Mouse (Mus musculus): ENCODE measurements around the gene Ptges.

DNA sequence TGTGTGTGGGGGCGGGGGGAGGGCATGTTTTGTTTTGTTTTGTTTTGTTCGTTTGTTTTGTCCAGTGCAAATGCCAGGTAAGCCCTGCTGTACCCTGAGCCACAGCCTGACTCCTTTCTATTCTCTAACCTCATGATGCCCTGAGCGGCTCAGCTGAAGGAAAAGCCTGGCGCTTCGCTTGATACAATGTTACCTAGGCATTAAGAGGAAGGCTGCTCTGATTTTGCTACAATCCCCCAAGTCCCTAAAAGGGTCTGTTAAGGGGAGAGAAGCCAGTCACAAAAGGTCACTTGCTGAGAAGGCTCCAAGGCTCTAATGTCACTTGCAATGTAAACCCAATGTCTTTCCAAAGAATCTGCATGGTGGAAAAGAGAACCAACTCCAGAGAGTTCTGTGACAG, 14.3 kb downstream of the Ptges start:
- TF ChIP-seq CTCF (IDR thresholded peaks at IDR 0.05; ENCODE audit: borderline replicate concordance, insufficient read depth, low read length) = no peak
- TF ChIP-seq POLR2A (IDR thresholded peaks at IDR 0.05; ENCODE audit: low read depth, low read length) = no peak
